Mouse (Mus musculus) heart, postnatal 0 days (tissue): ENCODE measurements at regions not wholly inside any gene's neighbourhood (a gene's known extent, or its start where the extent isn't known, plus 50 kb on each side); places are given as distances from the start of the nearest gene placed in this dataset.

ENCODE experiments used
- ATAC-seq: fragments of 200-750 bp; cut with Nextera tagmentation; 2 replicates; pipeline ENCODE4 v1.8.0; 2017; ENCODE audit warnings: low read depth, moderate number of reproducible peaks, moderate library complexity; ENCODE audit not compliant: insufficient read depth
- DNase-seq: peaks from one replicate; pipeline ENCODE4 v3.0.0-alpha.2; 2016; ENCODE audit warnings: low spot score
- H3K27ac ChIP-seq: fragments of 300-500 bp; sonication (generic); 2 replicates; pipeline ENCODE4 v1.5.1; 2014; ENCODE audit warnings: low read depth, mild to moderate bottlenecking
- H3K27me3 ChIP-seq: fragments of 300-500 bp; sonication (generic); 2 replicates; pipeline ENCODE4 v1.6.1; 2014; ENCODE audit warnings: low read length, mixed read lengths; ENCODE audit not compliant: control insufficient read depth, insufficient read depth
- H3K36me3 ChIP-seq: fragments of 300-500 bp; sonication (generic); replicated peaks from 2 replicates; pipeline ENCODE4 v1.6.1; 2014; ENCODE audit warnings: low read length, mixed read lengths; ENCODE audit not compliant: control insufficient read depth, insufficient read depth
- H3K4me1 ChIP-seq: fragments of 300-500 bp; sonication (generic); 2 replicates; pipeline ENCODE4 v1.6.1; 2014; ENCODE audit warnings: antibody characterized with exemption; ENCODE audit not compliant: control insufficient read depth, insufficient read depth
- H3K4me2 ChIP-seq: fragments of 300-500 bp; sonication (generic); 2 replicates; pipeline ENCODE4 v1.6.1; 2014; ENCODE audit warnings: low read depth, mild to moderate bottlenecking, low read length, moderate library complexity
- H3K4me3 ChIP-seq: fragments of 300-500 bp; sonication (generic); 2 replicates; pipeline ENCODE4 v1.5.1; 2014; ENCODE audit warnings: low read depth, low read length
- H3K9ac ChIP-seq: fragments of 300-500 bp; sonication (generic); replicated peaks from 2 replicates; pipeline ENCODE4 v1.6.1; 2014; ENCODE audit warnings: low read depth, low read length, mixed read lengths
- H3K9me3 ChIP-seq: fragments of 300-500 bp; sonication (generic); replicated peaks from 2 replicates; pipeline ENCODE4 v1.6.1; 2016; ENCODE audit warnings: low read length; ENCODE audit not compliant: control insufficient read depth
- CTCF ChIP-seq: IDR thresholded peaks from 2 replicates; pipeline ENCODE4 v1.5.1; 2016; ENCODE audit warnings: antibody characterized with exemption, control low read depth, low read depth
- EP300 ChIP-seq: IDR thresholded peaks from 2 replicates; pipeline ENCODE4 v1.6.1; 2016; ENCODE audit warnings: antibody characterized with exemption, low read depth
- WGBS: fragments of 180-500 bp; shearing (Covaris S2); extraction: QIAGEN DNeasy Blood & Tissue Kit; methylation state at CpG from one replicate; pipeline ENCODE4 v1.1.7; 2014; 5-methylcytosine and 5-hydroxymethylcytosine counted together

GRCm38 (mm10) chr12:56058463-56058862, 222.3 kb downstream of the Brms1l start:
- Histone ChIP-seq H3K27ac (no peak overlapping the region), H3K4me2 (no peak overlapping the region), H3K36me3 (no peaks in the 10 kb centered on the region), H3K4me1 (no peaks in the 10 kb centered on the region), H3K4me3 (no peak overlapping the region), H3K9me3 (no peaks in the 10 kb centered on the region), H3K27me3 (no peaks in the 10 kb centered on the region), H3K9ac (no peak overlapping the region)
- peak; percentile 94 for TF ChIP-seq CTCF
- no peak for TF ChIP-seq EP300
- 8% methylated on average over 17 of the region's 17 CpGs for WGBS
- DNase-seq (peak; percentile 43), ATAC-seq (no peak)

DNA sequence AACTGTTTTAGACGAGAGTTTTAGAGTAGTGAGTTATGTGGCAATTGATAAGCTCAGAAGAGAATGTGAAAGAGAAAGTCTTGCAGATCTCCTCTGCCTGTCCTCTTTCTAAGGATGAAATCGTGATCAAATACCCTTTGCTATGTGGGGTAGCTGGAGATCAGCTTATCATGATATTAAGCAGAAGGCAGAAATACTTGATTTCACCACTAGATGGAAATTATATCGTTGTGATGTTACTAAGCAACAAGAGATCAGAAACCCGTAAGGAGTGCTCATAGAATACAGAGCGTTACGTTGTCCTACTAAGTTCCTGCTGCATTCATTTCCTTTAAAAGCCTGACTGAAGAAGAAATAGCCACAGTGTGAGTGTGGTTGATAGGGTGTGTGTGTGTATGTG, 219.3 kb downstream of the Brms1l start:
- no peak for DNase-seq
- H3K4me2 ChIP-seq, result no peak overlapping the region
- no peak overlapping the region for H3K4me3 ChIP-seq
- WGBS, result 54% methylated on average over 6 of the region's 6 CpGs
- no peaks in the 10 kb centered on the region for H3K36me3 ChIP-seq
- no peaks in the 10 kb centered on the region for H3K9me3 ChIP-seq
- no peak overlapping the region for H3K9ac ChIP-seq
- H3K27me3 ChIP-seq, result no peaks in the 10 kb centered on the region
- ATAC-seq, result no peak
- no peaks in the 10 kb centered on the region for H3K4me1 ChIP-seq
- TF ChIP-seq CTCF (no peak), EP300 (no peak)
- no peak overlapping the region for H3K27ac ChIP-seq

DNA sequence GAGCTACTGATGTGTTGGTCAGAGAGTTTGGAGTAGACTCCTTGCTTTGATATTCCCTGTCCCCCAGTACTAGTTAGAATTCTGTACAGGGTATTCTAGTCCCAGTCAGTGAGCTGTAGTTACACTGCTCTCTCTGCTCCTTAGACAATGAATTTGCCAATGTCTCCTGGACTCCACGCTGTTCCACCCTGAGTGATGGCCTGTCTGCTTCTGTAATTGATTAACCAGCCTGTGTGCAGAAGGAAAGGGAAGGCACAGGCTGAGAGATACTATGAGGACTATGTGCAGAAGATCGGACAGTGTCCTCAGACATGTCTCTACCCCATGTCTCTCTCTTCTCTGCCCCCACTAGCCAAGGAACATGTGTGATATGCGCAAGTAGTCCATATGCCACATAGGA, 209.9 kb downstream of the Brms1l start:
- no peak for DNase-seq
- H3K4me2 ChIP-seq, result no peak overlapping the region
- 80% methylated on average over 3 of the region's 3 CpGs for WGBS
- TF ChIP-seq CTCF (no peak), EP300 (no peak)
- no peaks in the 10 kb centered on the region for H3K36me3 ChIP-seq
- no peaks in the 10 kb centered on the region for H3K4me1 ChIP-seq
- no peaks in the 10 kb centered on the region for H3K9me3 ChIP-seq
- H3K9ac ChIP-seq, result no peak overlapping the region
- no peaks in the 10 kb centered on the region for H3K27me3 ChIP-seq
- no peak overlapping the region for H3K27ac ChIP-seq
- H3K4me3 ChIP-seq, result no peak overlapping the region
- no peak for ATAC-seq

DNA sequence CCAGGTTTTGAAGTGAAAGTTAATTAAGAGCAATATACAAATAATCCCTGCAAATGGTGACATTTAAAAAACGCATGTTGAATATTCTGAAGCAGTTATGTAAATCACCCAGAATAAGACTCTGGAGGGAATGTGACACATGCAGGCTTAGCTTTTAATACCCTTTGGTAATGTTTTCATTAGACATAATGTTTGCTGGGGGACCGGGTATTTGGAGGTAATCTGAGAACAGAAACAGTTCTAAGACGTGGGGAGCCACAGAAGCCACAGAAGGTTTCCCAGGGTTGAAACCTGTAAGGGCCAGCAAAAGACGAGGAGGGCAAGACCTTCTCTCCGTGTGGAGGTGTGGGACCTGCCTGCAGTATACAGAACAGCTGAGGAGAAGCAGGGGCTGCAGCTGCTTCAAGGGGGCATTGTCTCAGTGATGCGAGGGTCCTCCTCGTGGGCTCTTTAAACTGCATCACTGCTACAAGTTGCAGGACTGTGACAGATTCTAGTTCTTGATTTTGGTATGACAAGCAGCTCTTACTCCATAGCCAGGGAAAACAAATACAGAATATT, 184.9 kb downstream of the Brms1l start:
- H3K4me3 ChIP-seq, result no peak overlapping the region
- H3K4me1 ChIP-seq, result no peaks in the 10 kb centered on the region
- H3K36me3 ChIP-seq, result no peaks in the 10 kb centered on the region
- H3K4me2 ChIP-seq, result no peak overlapping the region
- no peak for ATAC-seq
- no peaks in the 10 kb centered on the region for H3K27me3 ChIP-seq
- H3K9me3 ChIP-seq, result no peaks in the 10 kb centered on the region
- 31% methylated on average over 7 of the region's 7 CpGs for WGBS
- no peak for DNase-seq
- no peak overlapping the region for H3K27ac ChIP-seq
- H3K9ac ChIP-seq, result no peak overlapping the region
- TF ChIP-seq CTCF, result no peak
- no peak for TF ChIP-seq EP300

DNA sequence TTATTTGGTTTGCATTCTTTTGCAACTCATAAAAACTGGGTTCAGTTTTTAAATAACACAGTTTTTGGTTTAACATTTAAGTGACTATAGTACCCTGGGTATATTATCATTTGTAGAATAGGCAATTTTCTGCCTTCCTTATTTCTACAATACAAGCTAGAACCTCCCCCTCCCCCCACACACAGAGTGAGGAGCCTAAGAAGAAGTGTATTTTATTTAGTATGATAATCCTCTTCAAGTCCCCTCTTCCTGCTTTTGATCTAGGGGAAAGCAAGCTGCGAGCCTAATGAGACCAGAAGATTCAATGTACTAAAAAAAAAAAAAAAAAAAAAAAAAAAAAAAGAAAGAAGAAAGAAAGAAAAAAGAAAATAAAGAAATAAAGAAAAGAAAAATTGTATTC, 184.4 kb downstream of the Brms1l start:
- no peaks in the 10 kb centered on the region for H3K4me1 ChIP-seq
- 54% methylated on average over 1 of the region's 1 CpGs for whole genome bisulfite sequencing
- ATAC-seq (no peak), DNase-seq (no peak)
- H3K27ac ChIP-seq, result no peak overlapping the region
- H3K9me3 ChIP-seq, result no peaks in the 10 kb centered on the region
- TF ChIP-seq EP300 (no peak), CTCF (no peak)
- H3K36me3 ChIP-seq, result no peaks in the 10 kb centered on the region
- H3K27me3 ChIP-seq, result no peaks in the 10 kb centered on the region
- no peak overlapping the region for H3K9ac ChIP-seq
- H3K4me3 ChIP-seq, result no peak overlapping the region
- H3K4me2 ChIP-seq, result no peak overlapping the region

DNA sequence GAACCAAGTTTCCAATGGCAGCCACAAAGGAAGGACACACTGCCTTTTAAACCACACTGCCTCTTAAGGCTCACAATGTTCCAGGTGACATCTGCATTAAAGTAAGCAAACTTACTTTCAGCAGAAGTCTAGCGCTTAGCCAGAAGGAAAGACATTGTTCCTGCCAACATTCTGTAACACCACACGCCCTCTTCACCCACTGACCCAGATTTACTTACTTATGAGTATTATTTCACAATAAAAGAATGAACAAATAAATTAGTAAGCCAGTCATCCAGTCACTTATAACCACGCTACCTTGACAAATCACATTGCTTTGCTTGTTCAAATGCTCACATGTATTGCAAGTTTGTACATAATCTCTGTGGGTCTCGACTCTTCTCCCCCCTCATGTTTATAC, 173.9 kb downstream of the Brms1l start:
- Histone ChIP-seq H3K27ac (no peak overlapping the region), H3K4me2 (no peak overlapping the region), H3K4me1 (no peaks in the 10 kb centered on the region), H3K4me3 (no peak overlapping the region), H3K36me3 (no peaks in the 10 kb centered on the region), H3K27me3 (no peaks in the 10 kb centered on the region), H3K9me3 (no peaks in the 10 kb centered on the region), H3K9ac (no peak overlapping the region)
- no peak for TF ChIP-seq CTCF
- ATAC-seq, result no peak
- 54% methylated on average over 4 of the region's 4 CpGs for WGBS
- DNase-seq, result no peak
